ENCODE assay signal across 15 mouse cellular contexts in the genomic region with DNA sequence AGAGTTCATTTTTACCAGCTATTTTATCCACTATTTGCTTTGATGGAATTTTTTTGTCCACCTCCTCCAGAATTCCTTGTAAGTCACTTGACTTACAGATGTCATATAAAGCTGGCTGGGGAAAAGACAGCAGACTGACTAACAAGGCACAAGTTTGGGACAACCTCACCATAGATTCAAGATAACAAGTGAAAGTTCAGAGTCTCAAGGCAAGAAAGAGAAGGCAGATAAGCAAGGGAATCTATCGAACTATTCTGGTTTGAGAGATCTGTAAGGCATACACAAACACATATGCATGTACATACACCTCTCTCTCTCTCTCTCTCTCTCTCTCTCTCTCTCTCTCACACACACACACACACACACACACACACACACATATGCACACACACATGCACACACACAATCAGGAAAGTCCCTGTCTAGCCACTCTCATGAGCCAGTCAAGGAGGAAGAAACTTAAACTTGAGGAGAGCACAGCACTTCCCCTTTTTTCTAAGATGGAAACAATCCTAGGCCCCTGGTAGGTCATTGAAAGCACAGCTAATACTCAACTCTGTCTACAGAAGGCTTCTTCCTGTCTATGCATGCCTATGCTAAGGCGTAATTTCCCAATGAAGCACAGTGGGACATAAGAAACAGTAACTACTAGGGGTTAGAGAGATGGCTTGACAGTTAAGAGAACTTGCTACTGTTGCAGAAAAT. TPM values are rescaled to one million over a fixed set of nuclear protein-coding genes. Genes with fewer than 3 reads are reported as not detected.
A peak's percentile ranks its signal among the peaks of the same experiment; 100 is the strongest.
DNase-seq lines count a peak whose midpoint lies in the region; ATAC-seq and TF ChIP-seq lines count a peak whose summit lies in the region.
"Had no signal": no experiment of that assay in that cellular context is flagged by ENCODE, and none has a peak within 500 bp of the region (broad histone marks: within the 10 kb centered on the region; RNA-seq: fewer than 3 reads in every experiment).

No protein-coding gene starts in this region.

- peaks cover 2% of the 10 kb centered on the region; the same call in 1 of the 2 replicates for H3K4me1 ChIP-seq in liver, adult 2 months (ENCODE audit: control insufficient read depth, insufficient read depth, low read length)
- H3K4me1 ChIP-seq in MEL (ENCODE audit: control insufficient read depth in 1 of 2, insufficient read depth in 2 of 2, low read length in 2 of 2): peaks cover 7 to 10% of the 10 kb centered on the region in 2 experiments
- peaks cover 3% of the 10 kb centered on the region; the same call in 1 of the 2 replicates for H3K4me1 ChIP-seq in liver, embryonic 11.5 days (replicated peaks; ENCODE audit: control insufficient read depth, insufficient read depth, low read length)
- H3K4me1 ChIP-seq: embryonic facial prominence, embryonic 10.5 days; hindbrain, embryonic 13.5 days; midbrain, embryonic 13.5 days had no signal

- TF ChIP-seq EP300 in MEL (IDR thresholded peaks at IDR 0.05; ENCODE audit: low read depth in 1 of 2, low read length in 2 of 2): peak in 1 of 2 experiments; percentile 31; a peak in 2 of 4 replicates

- no peaks in the 10 kb centered on the region for H3K9me3 ChIP-seq in MEL (replicated peaks; ENCODE audit: insufficient read depth, low read length)
- no peaks in the 10 kb centered on the region for H3K9me3 ChIP-seq in liver, embryonic 11.5 days (ENCODE audit: control insufficient read depth, low read length)
- H3K9me3 ChIP-seq: embryonic facial prominence, embryonic 10.5 days; hindbrain, embryonic 13.5 days; midbrain, embryonic 13.5 days had no signal

- TF ChIP-seq CTCF in liver, adult 2 months (IDR thresholded peaks at IDR 0.05; ENCODE audit: low read depth, low read length): no peak
- no peak for TF ChIP-seq CTCF in MEL (IDR thresholded peaks at IDR 0.05 in 2 of 3, conservative IDR thresholded peaks at IDR 0.05 in 1 of 3; ENCODE audit: control insufficient read depth in 1 of 3, insufficient read depth in 1 of 3, low read depth in 2 of 3, low read length in 3 of 3, poor library complexity in 1 of 3, severe bottlenecking in 1 of 3)

- 0 out of 2 replicates have a peak, but pooled peaks have one; percentile 40 for ATAC-seq in liver, embryonic 11.5 days (replicated peaks; ENCODE audit: low FRiP score)
- ATAC-seq in neutrophil, adult 5-6 weeks (ENCODE audit: extremely low read depth, insufficient number of reproducible peaks, low FRiP score, poor library complexity, severe bottlenecking): peak; percentile 83
- ATAC-seq: midbrain, embryonic 13.5 days had no signal

- 80% methylated on average over 2 of the region's 2 CpGs for WGBS in liver, adult 2 months
- WGBS in liver, embryonic 11.5 days: 40% methylated on average over 2 of the region's 2 CpGs

- H3K36me3 ChIP-seq in liver, adult 2 months (ENCODE audit: control insufficient read depth, insufficient read depth, low read length): no peaks in the 10 kb centered on the region
- H3K36me3 ChIP-seq in MEL (ENCODE audit: control insufficient read depth in 1 of 2, insufficient read depth in 2 of 2, low read length in 2 of 2): peaks cover 0 to 10% of the 10 kb centered on the region in 2 experiments; a peak in 2 of 4 replicates
- no peaks in the 10 kb centered on the region for H3K36me3 ChIP-seq in liver, embryonic 11.5 days (ENCODE audit: control insufficient read depth, insufficient read depth, low read length)
- H3K36me3 ChIP-seq: hindbrain, embryonic 13.5 days; midbrain, embryonic 13.5 days had no signal

- H3K79me2 ChIP-seq in liver, adult 2 months (ENCODE audit: control insufficient read depth, insufficient read depth, low read length): peaks cover 53% of the 10 kb centered on the region
- H3K79me2 ChIP-seq in MEL (ENCODE audit: control insufficient read depth, insufficient read depth, low read length, poor library complexity): no peaks in the 10 kb centered on the region

- no peak overlapping the region for H3K4me2 ChIP-seq in liver, embryonic 11.5 days
- H3K4me2 ChIP-seq: hindbrain, embryonic 13.5 days; midbrain, embryonic 13.5 days had no signal

- TF ChIP-seq RAD21 in MEL (IDR thresholded peaks at IDR 0.05; ENCODE audit: low read depth, low read length): no peak

- H3K27ac ChIP-seq in liver, adult 2 months (replicated peaks; ENCODE audit: insufficient read depth, low read depth, low read length): no peak overlapping the region
- peak overlapping the region; percentile 22 for H3K27ac ChIP-seq in MEL (ENCODE audit: control insufficient read depth, low read depth, low read length)
- H3K27ac ChIP-seq in liver, embryonic 11.5 days (ENCODE audit: low read depth, low read length): no peak overlapping the region
- H3K27ac ChIP-seq: embryonic facial prominence, embryonic 10.5 days; hindbrain, embryonic 13.5 days; layer of hippocampus, adult 2 months; midbrain, embryonic 13.5 days had no signal

- no peak overlapping the region for H3K4me3 ChIP-seq in liver, adult 2 months (ENCODE audit: insufficient read depth, low read depth, low read length)
- H3K4me3 ChIP-seq in MEL (ENCODE audit: control insufficient read depth in 1 of 2, insufficient read depth in 1 of 2, low read depth in 2 of 2, low read length in 2 of 2): peak overlapping the region; percentile 3 to 21; a peak in 1 of 4 replicates
- no peak overlapping the region for H3K4me3 ChIP-seq in liver, embryonic 11.5 days (ENCODE audit: low read depth, low read length)
- H3K4me3 ChIP-seq: embryonic facial prominence, embryonic 10.5 days; hindbrain, embryonic 13.5 days; layer of hippocampus, adult 2 months; midbrain, embryonic 13.5 days had no signal

- H3K9ac ChIP-seq in liver, adult 2 months (ENCODE audit: low read depth, low read length): no peak overlapping the region
- no peak overlapping the region for H3K9ac ChIP-seq in MEL (ENCODE audit: control insufficient read depth, low read depth, low read length, poor library complexity, severe bottlenecking)
- no peak overlapping the region for H3K9ac ChIP-seq in liver, embryonic 11.5 days (ENCODE audit: low read depth, low read length)
- H3K9ac ChIP-seq: hindbrain, embryonic 13.5 days; midbrain, embryonic 13.5 days had no signal

- TF ChIP-seq POLR2A in liver, adult 2 months (IDR thresholded peaks at IDR 0.05; ENCODE audit: extremely low read depth, insufficient read depth, low read length): no peak
- TF ChIP-seq POLR2A in MEL (IDR thresholded peaks at IDR 0.05; ENCODE audit: control insufficient read depth in 1 of 2, insufficient read depth in 1 of 2, low read depth in 1 of 2, low read length in 2 of 2, poor library complexity in 1 of 2): no peak

- H3K27me3 ChIP-seq in liver, adult 2 months (ENCODE audit: control insufficient read depth, insufficient read depth, low read length): no peaks in the 10 kb centered on the region
- H3K27me3 ChIP-seq in MEL (ENCODE audit: control insufficient read depth in 1 of 2, insufficient read depth in 2 of 2, low read length in 2 of 2): no peaks in the 10 kb centered on the region
- H3K27me3 ChIP-seq in liver, embryonic 11.5 days (replicated peaks; ENCODE audit: control insufficient read depth, insufficient read depth, low read length): no peaks in the 10 kb centered on the region
- H3K27me3 ChIP-seq: hindbrain, embryonic 13.5 days; midbrain, embryonic 13.5 days had no signal

- DNase-seq in liver, adult 2 months (ENCODE audit: extremely low read depth, low read depth, low spot score): peak; percentile 30
- DNase-seq in liver (no peak), MEL (ENCODE audit: low read depth, low spot score) (peak; percentile 89)
- no peak for DNase-seq in liver, embryonic 11.5 days (ENCODE audit: low spot score)
- DNase-seq in urinary bladder, postnatal 25 days (ENCODE audit: low spot score): no peak
- no peak for DNase-seq in right cerebral cortex, postnatal 25 days
- DNase-seq: adrenal gland, postnatal 10 days; cerebellum, adult 18-20 months; kidney, adult 9 months; lung, adult 2 months had no signal

TF ChIP-seq in MEL, 35 proteins besides CTCF, POLR2A, EP300 and RAD21 (continues in another document):
- TF ChIP-seq MAX (IDR thresholded peaks at IDR 0.05; ENCODE audit: low read length) (no peak), MYC (IDR thresholded peaks at IDR 0.05; ENCODE audit: low read depth, low read length) (no peak), GATA1 (IDR thresholded peaks at IDR 0.05; ENCODE audit: low read depth, low read length) (peak; percentile 77), BHLHE40 (IDR thresholded peaks at IDR 0.05; ENCODE audit: borderline replicate concordance, low read depth, low read length) (no peak), CHD1 (IDR thresholded peaks at IDR 0.05; ENCODE audit: low read depth, low read length) (no peak), ETS1 (IDR thresholded peaks at IDR 0.05; ENCODE audit: low read depth, low read length) (0 out of 2 replicates have a peak, but pooled peaks have one; percentile 4), SIN3A (IDR thresholded peaks at IDR 0.05; ENCODE audit: low read length) (peak; percentile 44), E2F4 (IDR thresholded peaks at IDR 0.05; ENCODE audit: borderline replicate concordance, low read depth, low read length) (no peak), TCF12 (IDR thresholded peaks at IDR 0.05; ENCODE audit: low read depth, low read length) (0 out of 2 replicates have a peak, but pooled peaks have one; percentile 21), KAT2A (conservative IDR thresholded peaks at IDR 0.05; ENCODE audit: low read depth, low read length) (no peak), POLR2AphosphoS5 (IDR thresholded peaks at IDR 0.05; ENCODE audit: borderline replicate concordance, low read depth, low read length) (no peak), POLR2AphosphoS2 (IDR thresholded peaks at IDR 0.05; ENCODE audit: low read length) (no peak), RCOR1 (IDR thresholded peaks at IDR 0.05; ENCODE audit: low read depth, low read length) (no peak), ZNF384 (IDR thresholded peaks at IDR 0.05; ENCODE audit: low read depth, low read length) (no peak), ZMIZ1 (IDR thresholded peaks at IDR 0.05; ENCODE audit: low read depth, low read length) (no peak), MAZ (IDR thresholded peaks at IDR 0.05; ENCODE audit: low read depth, low read length) (no peak), USF2 (IDR thresholded peaks at IDR 0.05; ENCODE audit: borderline replicate concordance in 1 of 2, insufficient read depth in 1 of 2, low read depth in 1 of 2, low read length in 2 of 2) (no peak), ELF1 (IDR thresholded peaks at IDR 0.05; ENCODE audit: low read depth, low read length) (no peak), NELFE (IDR thresholded peaks at IDR 0.05; ENCODE audit: low read depth, low read length) (no peak), ZKSCAN1 (IDR thresholded peaks at IDR 0.05; ENCODE audit: low read depth, low read length) (no peak)

RNA-seq across cellular contexts. Expression of a gene that starts 11.0 kb away (rescaled TPM):
- 6.1 and 6.5 TPM in 2 replicates for total RNA-seq in liver, adult 2 months (2014; rRNA removed)
- 1.9 and 2.7 TPM in 2 replicates for polyA plus RNA-seq in liver, adult 2 months (2012; rRNA removed)
- 2.8 and 3.3 TPM in 2 replicates for total RNA-seq in MEL (2012; rRNA removed)
- polyA plus RNA-seq in MEL (2012; ENCODE audit: insufficient read depth in 1 of 2, insufficient read length in 2 of 2, low read depth in 1 of 2, low replicate concordance in 2 of 2, missing spikeins in 1 of 2): 1 to 10 TPM in 1 of 2 experiments, not detected in 1; 6.1 TPM
- polyA plus RNA-seq in liver, embryonic 11.5 days (2014; fragmentation: Nextera tagmentation; extraction: Ambion mirVana): 7.9 and 8.0 TPM in 2 replicates
- total RNA-seq in neutrophil, adult 5-6 weeks (2017): 43.7 and 50.0 TPM in 2 replicates

Comparison
In these comparisons a context has a peak if more than half of its experiments do, and no peak if none do; other contexts are left out.
1. DNase-seq: peak in liver, adult 2 months (single experiment) and MEL (single experiment); none in liver (single experiment), liver, embryonic 11.5 days (single experiment), urinary bladder, postnatal 25 days (single experiment) and right cerebral cortex, postnatal 25 days (single experiment).
2. H3K4me3 ChIP-seq: peak in MEL (2 of 2); none in liver, adult 2 months (single experiment) and liver, embryonic 11.5 days (single experiment).